Mouse (Mus musculus) CH12.LX (cell line): ENCODE measurements at regions not wholly inside any gene's neighbourhood (a gene's known extent, or its start where the extent isn't known, plus 50 kb on each side); places are given as distances from the start of the nearest gene placed in this dataset.

ENCODE experiments used
- DNase-seq: peaks from one replicate; pipeline ENCODE4 v3.0.0-alpha.2; 2013; ENCODE audit errors: extremely low read depth
- H3K27ac ChIP-seq: 2 replicates; pipeline ENCODE4 v1.5.1; 2012; ENCODE audit warnings: low read depth, mild to moderate bottlenecking, control low read depth, moderate library complexity; ENCODE audit not compliant: insufficient read depth
- H3K27me3 ChIP-seq: replicated peaks from 2 replicates; pipeline ENCODE3; 2012; ENCODE audit warnings: inconsistent platforms
- H3K36me3 ChIP-seq, 2 experiments: replicated peaks in 1 of 2; 2 replicates each; pipeline versions ENCODE3 to v1.6.1; 2012; ENCODE audit warnings: inconsistent platforms in 1 of 2, low read length in 1 of 2, mild to moderate bottlenecking in 1 of 2, mixed read lengths in 1 of 2, moderate library complexity in 1 of 2; ENCODE audit not compliant: control insufficient read depth in 1 of 2, insufficient read depth in 1 of 2
- H3K4me1 ChIP-seq, 2 experiments: 2 replicates each; pipeline ENCODE4 v1.6.1; 2012; ENCODE audit warnings: inconsistent platforms in 1 of 2, moderate library complexity in 1 of 2; ENCODE audit not compliant: insufficient read depth in 2 of 2, control insufficient read depth in 1 of 2
- H3K4me2 ChIP-seq: 2 replicates; pipeline ENCODE4 v1.6.1; 2012; ENCODE audit warnings: low read depth, mild to moderate bottlenecking, control low read depth; ENCODE audit not compliant: poor library complexity, insufficient read depth, severe bottlenecking
- H3K4me3 ChIP-seq, 3 experiments: fragments of 150-350 bp in 1 of 3; sonication (generic) in 1 of 3; replicated peaks in 1 of 3; 2 replicates each; pipeline versions ENCODE3 to v1.5.1; 2011 to 2012; ENCODE audit warnings: low read depth in 2 of 3, low read length in 2 of 3, mild to moderate bottlenecking in 2 of 3, moderate library complexity in 2 of 3, control low read depth in 1 of 3, improper control_type of control experiment in 1 of 3, inconsistent platforms in 1 of 3, mixed read lengths in 1 of 3; ENCODE audit not compliant: poor library complexity in 1 of 3
- H3K79me2 ChIP-seq: replicated peaks from 2 replicates; pipeline ENCODE4 v1.6.1; 2012; ENCODE audit warnings: mild to moderate bottlenecking, moderate library complexity; ENCODE audit not compliant: control insufficient read depth, poor library complexity, insufficient read depth, severe bottlenecking; ENCODE audit errors: extremely low read depth
- H3K9ac ChIP-seq: 2 replicates; pipeline ENCODE4 v1.6.1; 2012; ENCODE audit warnings: low read depth, mild to moderate bottlenecking, control low read depth, moderate library complexity; ENCODE audit not compliant: insufficient read depth
- H3K9me3 ChIP-seq: replicated peaks from 2 replicates; pipeline ENCODE3; 2012; ENCODE audit warnings: low read length, inconsistent platforms, mixed read lengths
- BHLHE40 ChIP-seq: IDR thresholded peaks from 2 replicates; pipeline ENCODE4 v1.6.1; 2011; ENCODE audit warnings: mild to moderate bottlenecking, low read depth, low read length, improper control_type of control experiment
- CHD1 ChIP-seq: IDR thresholded peaks from 2 replicates; pipeline ENCODE4 v1.6.1; 2012; ENCODE audit warnings: low read depth, low read length, improper control_type of control experiment, inconsistent platforms
- CHD2 ChIP-seq: IDR thresholded peaks from 2 replicates; pipeline ENCODE4 v1.6.1; 2011; ENCODE audit warnings: low read length, improper control_type of control experiment
- E2F4 ChIP-seq: IDR thresholded peaks from 2 replicates; pipeline ENCODE4 v1.6.1; 2011; ENCODE audit warnings: low read depth, low read length, improper control_type of control experiment; ENCODE audit not compliant: insufficient replicate concordance
- ELF1 ChIP-seq: IDR thresholded peaks from 2 replicates; pipeline ENCODE4 v1.6.1; 2014; ENCODE audit warnings: low read depth, mild to moderate bottlenecking, inconsistent platforms, low read length, improper control_type of control experiment
- EP300 ChIP-seq: IDR thresholded peaks from 2 replicates; pipeline ENCODE4 v1.6.1; 2011; ENCODE audit warnings: low read length, improper control_type of control experiment
- ETS1 ChIP-seq: conservative IDR thresholded peaks from 2 replicates; pipeline ENCODE4 v1.6.1; 2012; ENCODE audit warnings: low read depth, mild to moderate bottlenecking, inconsistent platforms, low read length, improper control_type of control experiment, moderate library complexity
- HCFC1 ChIP-seq: IDR thresholded peaks from 2 replicates; pipeline ENCODE4 v1.6.1; 2012; ENCODE audit warnings: low read depth, mild to moderate bottlenecking, inconsistent platforms, low read length, improper control_type of control experiment
- IRF4 ChIP-seq: IDR thresholded peaks from 2 replicates; pipeline ENCODE4 v1.6.1; 2014; ENCODE audit warnings: low read depth, mild to moderate bottlenecking, inconsistent platforms, low read length, improper control_type of control experiment
- MAX ChIP-seq: IDR thresholded peaks from 2 replicates; pipeline ENCODE4 v1.6.1; 2011; ENCODE audit warnings: low read length, improper control_type of control experiment
- MAZ ChIP-seq: IDR thresholded peaks from 2 replicates; pipeline ENCODE4 v1.6.1; 2012; ENCODE audit warnings: low read depth, mild to moderate bottlenecking, inconsistent platforms, low read length, improper control_type of control experiment, moderate library complexity
- MEF2A ChIP-seq: IDR thresholded peaks from 2 replicates; pipeline ENCODE4 v1.6.1; 2014; ENCODE audit warnings: low read depth, mild to moderate bottlenecking, inconsistent platforms, low read length, improper control_type of control experiment, borderline replicate concordance
- MXI1 ChIP-seq: IDR thresholded peaks from 2 replicates; pipeline ENCODE4 v1.6.1; 2011; ENCODE audit warnings: mild to moderate bottlenecking, low read depth, low read length, improper control_type of control experiment
- MYC ChIP-seq: IDR thresholded peaks from 2 replicates; pipeline ENCODE4 v1.6.1; 2011; ENCODE audit warnings: low read depth, mild to moderate bottlenecking, improper control_type of control experiment, low read length
- NRF1 ChIP-seq: IDR thresholded peaks from 2 replicates; pipeline ENCODE4 v1.6.1; 2014; ENCODE audit warnings: low read depth, mild to moderate bottlenecking, inconsistent platforms, low read length, improper control_type of control experiment, moderate library complexity
- POLR2A ChIP-seq: IDR thresholded peaks from 2 replicates; pipeline ENCODE4 v1.6.1; 2011; ENCODE audit warnings: low read depth, mild to moderate bottlenecking, improper control_type of control experiment, low read length
- RCOR1 ChIP-seq: conservative IDR thresholded peaks from 2 replicates; pipeline ENCODE4 v1.6.1; 2012; ENCODE audit warnings: low read depth, mild to moderate bottlenecking, inconsistent platforms, low read length, improper control_type of control experiment
- SIN3A ChIP-seq: IDR thresholded peaks from 2 replicates; pipeline ENCODE4 v1.6.1; 2012; ENCODE audit warnings: low read length, improper control_type of control experiment, inconsistent platforms
- TCF12 ChIP-seq: IDR thresholded peaks from 2 replicates; pipeline ENCODE4 v1.6.1; 2014; ENCODE audit warnings: low read depth, mild to moderate bottlenecking, inconsistent platforms, low read length, improper control_type of control experiment
- UBTF ChIP-seq: IDR thresholded peaks from 2 replicates; pipeline ENCODE4 v1.6.1; 2012; ENCODE audit warnings: low read depth, mild to moderate bottlenecking, inconsistent platforms, low read length, improper control_type of control experiment, moderate library complexity
- ZKSCAN1 ChIP-seq: IDR thresholded peaks from 2 replicates; pipeline ENCODE4 v1.6.1; 2012; ENCODE audit warnings: low read depth, inconsistent platforms, low read length, improper control_type of control experiment, borderline replicate concordance
- ZNF384 ChIP-seq: IDR thresholded peaks from 2 replicates; pipeline ENCODE4 v1.6.1; 2012; ENCODE audit warnings: low read depth, low read length, improper control_type of control experiment, inconsistent platforms
- dilution Hi-C: fragments of 300-500 bp; cut with MboI; formaldehyde crosslinking; loops from 2 replicates; pipeline ENCODE4 v1.14.3; 2020; ENCODE audit warnings: low sequenced_read_pairs; ENCODE audit not compliant: extremely low pct_unique_long_range_greater_than_20kb, extremely low pct_ligation_motif_present
- in situ Hi-C: fragments of 300-500 bp; cut with MboI; formaldehyde crosslinking; loops from 3 replicates; pipeline ENCODE4 v1.14.3; 2019; ENCODE audit warnings: low sequenced_read_pairs, low pct_ligation_motif_present, low pct_unique_long_range_greater_than_20kb, mixed read lengths

- in situ Hi-C loops = no loop called here
- peak overlapping the region in 1 of 3 experiments; percentile 11 for H3K4me3 ChIP-seq
- dilution Hi-C loops = no loop called here
Measured at GRCm38 (mm10) chr16:49503897-49504413, 195.1 kb upstream of the Ift57 start.

GRCm38 (mm10) chr16:49504669-49505068, 194.4 kb upstream of the Ift57 start:
- Histone ChIP-seq H3K79me2 (no peaks in the 10 kb centered on the region), H3K27me3 (no peaks in the 10 kb centered on the region), H3K4me3 (no peak overlapping the region), H3K4me1 (peaks cover 6 to 28% of the 10 kb centered on the region in 2 experiments), H3K9ac (no peak overlapping the region), H3K27ac (no peak overlapping the region), H3K36me3 (no peaks in the 10 kb centered on the region), H3K9me3 (no peaks in the 10 kb centered on the region), H3K4me2 (peak overlapping the region; percentile 57; the same call in 1 of the 2 replicates)
- TF ChIP-seq UBTF (no peak), RCOR1 (no peak), CHD2 (no peak), MYC (no peak), POLR2A (no peak), MEF2A (no peak), ELF1 (no peak), MAZ (no peak), SIN3A (no peak), ETS1 (no peak), TCF12 (no peak), MXI1 (no peak), NRF1 (no peak), E2F4 (no peak), MAX (no peak), ZKSCAN1 (no peak), IRF4 (no peak), BHLHE40 (no peak), CHD1 (no peak)
- dilution Hi-C loops = no loop called here
- DNase-seq = no peak
- in situ Hi-C loops = no loop called here

More at GRCm38 (mm10) chr16:49503897-49504413, 195.1 kb upstream of the Ift57 start:
- H3K36me3 ChIP-seq = no peaks in the 10 kb centered on the region
- H3K4me1 ChIP-seq = peaks cover 6 to 28% of the 10 kb centered on the region in 2 experiments
- no peaks in the 10 kb centered on the region for H3K79me2 ChIP-seq
- H3K4me2 ChIP-seq = peak overlapping the region; percentile 57
- H3K9ac ChIP-seq = 0 out of 2 replicates have a peak overlapping the region, but pooled peaks have one; percentile 6
- H3K27ac ChIP-seq = no peak overlapping the region
- no peaks in the 10 kb centered on the region for H3K9me3 ChIP-seq
- TF ChIP-seq ETS1 (peak; percentile 21; the same call in 1 of the 2 replicates), EP300 (peak; percentile 40; the same call in 1 of the 2 replicates), HCFC1 (no peak; the same call in 1 of the 2 replicates), MAX (0 out of 2 replicates have a peak, but pooled peaks have one; percentile 32), MEF2A (0 out of 2 replicates have a peak, but pooled peaks have one; percentile 45), RCOR1 (peak; percentile 59; the same call in 1 of the 2 replicates), ZNF384 (peak; percentile 94), NRF1 (no peak)
- peak; percentile 45 for DNase-seq
- H3K27me3 ChIP-seq = no peaks in the 10 kb centered on the region
